Mouse (Mus musculus): ENCODE measurements around the gene Thrsp.
"Not testable (repeated sequence)": the region's sequence is repeated elsewhere in the genome, so short reads cannot be mapped to it uniquely, and the experiment has no call there.

Thrsp gene

GRCm38 (mm10) chr7:97416906-97417777, at the start of gene Thrsp:
Gene Thrsp, minus strand, starts transcription at chr7:97417730.
- DNase-seq: peak; percentile 80

GRCm38 (mm10) chr7:97455577-97455976, 38.0 kb upstream of the Thrsp start:
- DNase-seq: no peak

GRCm38 (mm10) chr7:97454795-97455194, 37.3 kb upstream of the Thrsp start:
- DNase-seq: peak; percentile 22

- peak; percentile 42 for DNase-seq
Observed at GRCm38 (mm10) chr7:97453141-97453921, 35.8 kb upstream of the Thrsp start.

- no peak for DNase-seq
Observed at GRCm38 (mm10) chr7:97452196-97452595, 34.7 kb upstream of the Thrsp start.

- DNase-seq: not testable (repeated sequence)
Observed at GRCm38 (mm10) chr7:97451023-97451422, 33.5 kb upstream of the Thrsp start, which contains the start of gene Kctd14. Gene Kctd14, plus strand, starts transcription at chr7:97451323.

- DNase-seq: peak; percentile 31
Observed at GRCm38 (mm10) chr7:97447050-97447531, 29.6 kb upstream of the Thrsp start.

- DNase-seq: peak; percentile 84
Observed at GRCm38 (mm10) chr7:97446171-97446925, 28.8 kb upstream of the Thrsp start.

- no peak for DNase-seq
Observed at GRCm38 (mm10) chr7:97438986-97439385, 21.5 kb upstream of the Thrsp start.

- DNase-seq: no peak
Observed at GRCm38 (mm10) chr7:97434517-97434916, 17.0 kb upstream of the Thrsp start.

- not testable (repeated sequence) for DNase-seq
Observed at GRCm38 (mm10) chr7:97433517-97433916, 16.0 kb upstream of the Thrsp start.

GRCm38 (mm10) chr7:97429705-97430104, 12.2 kb upstream of the Thrsp start:
- DNase-seq: peak; percentile 52

GRCm38 (mm10) chr7:97427778-97428420, 10.4 kb upstream of the Thrsp start:
- DNase-seq: peak; percentile 30

- DNase-seq: no peak
Observed at GRCm38 (mm10) chr7:97427296-97427695, 9.8 kb upstream of the Thrsp start.

GRCm38 (mm10) chr7:97426566-97426965, 9.0 kb upstream of the Thrsp start:
- DNase-seq: no peak

- peak; percentile 91 for DNase-seq
Observed at GRCm38 (mm10) chr7:97424621-97425245, 7.2 kb upstream of the Thrsp start.

GRCm38 (mm10) chr7:97423754-97424153, 6.2 kb upstream of the Thrsp start:
- no peak for DNase-seq

- no peak for DNase-seq
Observed at GRCm38 (mm10) chr7:97420958-97421651, 3.6 kb upstream of the Thrsp start.

GRCm38 (mm10) chr7:97420406-97420805, 2.9 kb upstream of the Thrsp start:
- DNase-seq: no peak

- no peak for DNase-seq
Observed at GRCm38 (mm10) chr7:97419163-97419562, 1.6 kb upstream of the Thrsp start.

- peak; percentile 31 for DNase-seq
Observed at GRCm38 (mm10) chr7:97418717-97419116, 1.2 kb upstream of the Thrsp start.
